Mouse (Mus musculus) heart, embryonic 10.5 days (tissue): ENCODE measurements at regions not wholly inside any gene's neighbourhood (a gene's known extent, or its start where the extent isn't known, plus 50 kb on each side); places are given as distances from the start of the nearest gene placed in this dataset.

ENCODE experiments used
- DNase-seq: peaks from one replicate; pipeline ENCODE4 v3.0.0-alpha.2; 2017; ENCODE audit warnings: low spot score
- H3K27ac ChIP-seq: fragments of 300-500 bp; sonication (generic); 2 replicates; pipeline ENCODE4 v1.5.1; 2016; ENCODE audit warnings: mild to moderate bottlenecking
- H3K27me3 ChIP-seq: fragments of 300-500 bp; sonication (generic); 2 replicates; pipeline ENCODE4 v1.6.1; 2016; ENCODE audit warnings: mild to moderate bottlenecking; ENCODE audit not compliant: poor library complexity, insufficient read depth, severe bottlenecking
- H3K36me3 ChIP-seq: fragments of 300-500 bp; sonication (generic); 2 replicates; pipeline ENCODE4 v1.6.1; 2016; ENCODE audit warnings: mild to moderate bottlenecking, moderate library complexity
- H3K4me1 ChIP-seq: fragments of 300-500 bp; sonication (generic); 2 replicates; pipeline ENCODE4 v1.6.1; 2016; ENCODE audit warnings: mild to moderate bottlenecking
- H3K4me3 ChIP-seq: fragments of 300-500 bp; sonication (generic); 2 replicates; pipeline ENCODE4 v1.5.1; 2016; ENCODE audit warnings: mild to moderate bottlenecking, moderate library complexity
- H3K9me3 ChIP-seq: fragments of 300-500 bp; sonication (generic); 2 replicates; pipeline ENCODE4 v1.6.1; 2016; ENCODE audit warnings: mild to moderate bottlenecking, moderate library complexity
- WGBS: fragments of 180-500 bp; shearing (Covaris S2); methylation state at CpG from one replicate; pipeline ENCODE4 v1.1.7; 2016; 5-methylcytosine and 5-hydroxymethylcytosine counted together

- H3K36me3 ChIP-seq, result no peaks in the 10 kb centered on the region
- H3K4me3 ChIP-seq, result no peak overlapping the region
- no peaks in the 10 kb centered on the region for H3K9me3 ChIP-seq
- peak; percentile 62 for DNase-seq
- no peak overlapping the region for H3K27ac ChIP-seq
- no peaks in the 10 kb centered on the region for H3K27me3 ChIP-seq
- no peaks in the 10 kb centered on the region for H3K4me1 ChIP-seq
- 82% methylated on average over 10 of the region's 10 CpGs for WGBS
Measured at GRCm38 (mm10) chr7:36308106-36308620, 389.8 kb upstream of the Tshz3 start.

- no peaks in the 10 kb centered on the region for H3K4me1 ChIP-seq
- no peaks in the 10 kb centered on the region for H3K36me3 ChIP-seq
- H3K27ac ChIP-seq, result no peak overlapping the region
- no peaks in the 10 kb centered on the region for H3K9me3 ChIP-seq
- no peak overlapping the region for H3K4me3 ChIP-seq
- no peak for DNase-seq
- no peaks in the 10 kb centered on the region for H3K27me3 ChIP-seq
Measured at GRCm38 (mm10) chr7:36277275-36277674, 420.6 kb upstream of the Tshz3 start.

GRCm38 (mm10) chr7:36268966-36269365, 429.0 kb upstream of the Tshz3 start:
- no peak for DNase-seq
- H3K36me3 ChIP-seq, result no peaks in the 10 kb centered on the region
- no peak overlapping the region for H3K27ac ChIP-seq
- H3K4me1 ChIP-seq, result no peaks in the 10 kb centered on the region
- H3K9me3 ChIP-seq, result no peaks in the 10 kb centered on the region
- H3K27me3 ChIP-seq, result no peaks in the 10 kb centered on the region
- 67% methylated on average over 5 of the region's 5 CpGs for WGBS
- H3K4me3 ChIP-seq, result no peak overlapping the region

- no peaks in the 10 kb centered on the region for H3K4me1 ChIP-seq
- no peak overlapping the region for H3K27ac ChIP-seq
- DNase-seq, result no peak
- 84% methylated on average over 7 of the region's 7 CpGs for WGBS
- H3K36me3 ChIP-seq, result no peaks in the 10 kb centered on the region
- H3K9me3 ChIP-seq, result no peaks in the 10 kb centered on the region
- H3K27me3 ChIP-seq, result no peaks in the 10 kb centered on the region
- no peak overlapping the region for H3K4me3 ChIP-seq
Measured at GRCm38 (mm10) chr7:36265163-36265823, 432.6 kb upstream of the Tshz3 start.

GRCm38 (mm10) chr7:36262124-36262710, 435.7 kb upstream of the Tshz3 start:
- H3K4me3 ChIP-seq, result no peak overlapping the region
- no peaks in the 10 kb centered on the region for H3K4me1 ChIP-seq
- H3K36me3 ChIP-seq, result no peaks in the 10 kb centered on the region
- no peaks in the 10 kb centered on the region for H3K9me3 ChIP-seq
- no peaks in the 10 kb centered on the region for H3K27me3 ChIP-seq
- WGBS, result 60% methylated on average over 8 of the region's 8 CpGs
- no peak for DNase-seq
- H3K27ac ChIP-seq, result no peak overlapping the region

GRCm38 (mm10) chr7:36257102-36257501, 440.8 kb upstream of the Tshz3 start:
- H3K4me1 ChIP-seq, result no peaks in the 10 kb centered on the region
- no peak for DNase-seq
- no peak overlapping the region for H3K27ac ChIP-seq
- no peaks in the 10 kb centered on the region for H3K36me3 ChIP-seq
- no peak overlapping the region for H3K4me3 ChIP-seq
- H3K9me3 ChIP-seq, result no peaks in the 10 kb centered on the region; the same call in 1 of the 2 replicates
- WGBS, result 92% methylated on average over 15 of the region's 15 CpGs
- H3K27me3 ChIP-seq, result no peaks in the 10 kb centered on the region

GRCm38 (mm10) chr7:36247356-36247755, 444.6 kb upstream of the Zfp507 start:
- Histone ChIP-seq H3K27ac (no peak overlapping the region), H3K4me3 (no peak overlapping the region), H3K27me3 (no peaks in the 10 kb centered on the region), H3K9me3 (no peaks in the 10 kb centered on the region), H3K4me1 (no peaks in the 10 kb centered on the region), H3K36me3 (no peaks in the 10 kb centered on the region)
- DNase-seq, result no peak

GRCm38 (mm10) chr7:36236673-36237072, 433.9 kb upstream of the Zfp507 start:
- Histone ChIP-seq H3K27ac (no peak overlapping the region), H3K27me3 (no peaks in the 10 kb centered on the region), H3K36me3 (no peaks in the 10 kb centered on the region), H3K9me3 (no peaks in the 10 kb centered on the region; the same call in 1 of the 2 replicates), H3K4me3 (no peak overlapping the region), H3K4me1 (no peaks in the 10 kb centered on the region)
- DNase-seq, result no peak
- WGBS, result 88% methylated on average over 2 of the region's 2 CpGs

- H3K27ac ChIP-seq, result no peak overlapping the region
- H3K4me1 ChIP-seq, result no peaks in the 10 kb centered on the region
- H3K36me3 ChIP-seq, result no peaks in the 10 kb centered on the region
- no peak overlapping the region for H3K4me3 ChIP-seq
- no peak for DNase-seq
- no peaks in the 10 kb centered on the region for H3K27me3 ChIP-seq
- H3K9me3 ChIP-seq, result no peaks in the 10 kb centered on the region
Measured at GRCm38 (mm10) chr7:36229031-36229430, 426.2 kb upstream of the Zfp507 start.

GRCm38 (mm10) chr7:36224416-36224815, 421.6 kb upstream of the Zfp507 start:
- no peaks in the 10 kb centered on the region for H3K4me1 ChIP-seq

GRCm38 (mm10) chr7:36218386-36218785, 415.6 kb upstream of the Zfp507 start:
- no peak overlapping the region for H3K4me3 ChIP-seq
- no peak overlapping the region for H3K27ac ChIP-seq
- WGBS, result 53% methylated on average over 2 of the region's 2 CpGs
- no peaks in the 10 kb centered on the region for H3K36me3 ChIP-seq
- no peaks in the 10 kb centered on the region for H3K27me3 ChIP-seq
- no peaks in the 10 kb centered on the region for H3K4me1 ChIP-seq
- H3K9me3 ChIP-seq, result no peaks in the 10 kb centered on the region
- DNase-seq, result peak; percentile 58

More at GRCm38 (mm10) chr7:36224416-36224815, 421.6 kb upstream of the Zfp507 start:
- Histone ChIP-seq H3K9me3 (no peaks in the 10 kb centered on the region), H3K27ac (no peak overlapping the region), H3K36me3 (no peaks in the 10 kb centered on the region), H3K27me3 (no peaks in the 10 kb centered on the region), H3K4me3 (no peak overlapping the region)
- WGBS, result 89% methylated on average over 8 of the region's 8 CpGs
- peak; percentile 52 for DNase-seq

- Histone ChIP-seq H3K27me3 (no peaks in the 10 kb centered on the region), H3K9me3 (no peaks in the 10 kb centered on the region), H3K36me3 (no peaks in the 10 kb centered on the region), H3K4me1 (no peaks in the 10 kb centered on the region), H3K4me3 (no peak overlapping the region), H3K27ac (no peak overlapping the region)
- WGBS, result 80% methylated on average over 4 of the region's 4 CpGs
- DNase-seq, result peak; percentile 27
Measured at GRCm38 (mm10) chr7:36210034-36210433, 407.2 kb upstream of the Zfp507 start.

GRCm38 (mm10) chr7:36207525-36208260, 404.9 kb upstream of the Zfp507 start:
- Histone ChIP-seq H3K9me3 (no peaks in the 10 kb centered on the region), H3K36me3 (no peaks in the 10 kb centered on the region), H3K4me1 (no peaks in the 10 kb centered on the region), H3K27me3 (no peaks in the 10 kb centered on the region), H3K4me3 (no peak overlapping the region), H3K27ac (no peak overlapping the region)
- DNase-seq, result peak; percentile 61
- 90% methylated on average over 17 of the region's 17 CpGs for WGBS
